Mouse (Mus musculus) forebrain, embryonic 13.5 days (tissue): Measurements from ENCODE around the gene 4933407L21Rik. TPM values are rescaled to one million over a fixed set of nuclear protein-coding genes. Genes with fewer than 3 reads are reported as not detected.

Experiments
- ATAC-seq: fragments of 200-750 bp; cut with Nextera tagmentation; 2 replicates; pipeline ENCODE4 v1.8.0; 2017
- H3K27ac ChIP-seq: fragments of 300-500 bp; sonication (generic); 2 replicates; pipeline ENCODE4 v1.5.1; 2015; ENCODE audit warnings: inconsistent platforms, mild to moderate bottlenecking, moderate library complexity
- H3K27me3 ChIP-seq: fragments of 300-500 bp; sonication (generic); 2 replicates; pipeline ENCODE4 v1.6.1; 2015; ENCODE audit warnings: mild to moderate bottlenecking, inconsistent platforms
- H3K36me3 ChIP-seq: fragments of 300-500 bp; sonication (generic); 2 replicates; pipeline ENCODE4 v1.6.1; 2015; ENCODE audit warnings: mild to moderate bottlenecking, inconsistent platforms; ENCODE audit not compliant: poor library complexity, severe bottlenecking
- H3K4me1 ChIP-seq: fragments of 300-500 bp; sonication (generic); 2 replicates; pipeline ENCODE4 v1.6.1; 2015; ENCODE audit warnings: inconsistent platforms
- H3K4me2 ChIP-seq: fragments of 300-500 bp; sonication (generic); 2 replicates; pipeline ENCODE4 v1.6.1; 2015; ENCODE audit warnings: inconsistent platforms, mild to moderate bottlenecking, moderate library complexity
- H3K4me3 ChIP-seq: fragments of 300-500 bp; sonication (generic); 2 replicates; pipeline ENCODE4 v1.5.1; 2015; ENCODE audit warnings: mild to moderate bottlenecking, inconsistent platforms
- H3K9ac ChIP-seq: fragments of 300-500 bp; sonication (generic); 2 replicates; pipeline ENCODE4 v1.6.1; 2015; ENCODE audit warnings: mild to moderate bottlenecking, inconsistent platforms
- H3K9me3 ChIP-seq: fragments of 300-500 bp; sonication (generic); replicated peaks from 2 replicates; pipeline ENCODE4 v1.6.1; 2016; ENCODE audit warnings: inconsistent platforms
- WGBS: fragments of 180-500 bp; shearing (Covaris S2); methylation state at CpG from one replicate; pipeline ENCODE4 v1.1.7; 2015; 5-methylcytosine and 5-hydroxymethylcytosine counted together
- polyA plus RNA-seq: library from polyadenylated mRNA; unstranded; fragments of >200 nt; fragmentation: Nextera tagmentation; extraction: Ambion mirVana; gene quantifications from 2 replicates; pipeline ENCODE4 v1.2.1, GENCODE M21; 2015

The 4933407L21Rik gene
- polyA plus RNA-seq, 1 experiment from 2014 or later: 3.7 TPM

- no peaks in the 10 kb centered on the region for H3K36me3 ChIP-seq
- WGBS: 62% methylated on average over 7 of the region's 7 CpGs
- no peak overlapping the region for H3K9ac ChIP-seq
- H3K27me3 ChIP-seq: no peaks in the 10 kb centered on the region
- ATAC-seq: peak; percentile 28; the same call in 1 of the 2 replicates
- H3K4me1 ChIP-seq: peaks cover 24% of the 10 kb centered on the region
- no peaks in the 10 kb centered on the region for H3K9me3 ChIP-seq
- H3K4me2 ChIP-seq: no peak overlapping the region
- no peak overlapping the region for H3K4me3 ChIP-seq
- peak overlapping the region; percentile 6; the same call in 1 of the 2 replicates for H3K27ac ChIP-seq
Observed at GRCm38 (mm10) chr1:85922127-85922864, 6.0 kb upstream of the 4933407L21Rik start.

GRCm38 (mm10) chr1:85922865-85923211, 5.4 kb upstream of the 4933407L21Rik start:
- peak overlapping the region; percentile 6; the same call in 1 of the 2 replicates for H3K27ac ChIP-seq

GRCm38 (mm10) chr1:85925183-85925582, 3.1 kb upstream of the 4933407L21Rik start:
- Histone ChIP-seq H3K27ac (no peak overlapping the region), H3K27me3 (no peaks in the 10 kb centered on the region), H3K36me3 (no peaks in the 10 kb centered on the region), H3K9me3 (no peaks in the 10 kb centered on the region), H3K4me2 (no peak overlapping the region), H3K4me1 (peaks cover 33% of the 10 kb centered on the region), H3K4me3 (no peak overlapping the region), H3K9ac (no peak overlapping the region)
- ATAC-seq: no peak
- 92% methylated on average over 5 of the region's 5 CpGs for WGBS

More at GRCm38 (mm10) chr1:85922865-85923211, 5.4 kb upstream of the 4933407L21Rik start:
- Histone ChIP-seq H3K9ac (no peak overlapping the region), H3K36me3 (no peaks in the 10 kb centered on the region), H3K9me3 (no peaks in the 10 kb centered on the region), H3K4me1 (peaks cover 22% of the 10 kb centered on the region), H3K4me3 (no peak overlapping the region), H3K4me2 (no peak overlapping the region), H3K27me3 (no peaks in the 10 kb centered on the region)
- WGBS: 81% methylated on average over 5 of the region's 5 CpGs
- no peak for ATAC-seq

- Histone ChIP-seq H3K36me3 (no peaks in the 10 kb centered on the region), H3K27me3 (no peaks in the 10 kb centered on the region), H3K4me3 (no peak overlapping the region), H3K4me2 (peak overlapping the region; percentile 25; the same call in 1 of the 2 replicates), H3K4me1 (peaks cover 33% of the 10 kb centered on the region), H3K9ac (no peak overlapping the region), H3K9me3 (no peaks in the 10 kb centered on the region), H3K27ac (peak overlapping the region; percentile 90)
- ATAC-seq: peak; percentile 17
- 71% methylated on average over 4 of the region's 4 CpGs for WGBS
Observed at GRCm38 (mm10) chr1:85928688-85929065, 394 bp downstream of the 4933407L21Rik start.

GRCm38 (mm10) chr1:85929406-85929805, 1.1 kb downstream of the 4933407L21Rik start:
- Histone ChIP-seq H3K4me1 (peaks cover 39% of the 10 kb centered on the region), H3K9me3 (no peaks in the 10 kb centered on the region), H3K4me2 (no peak overlapping the region), H3K9ac (no peak overlapping the region; the same call in 1 of the 2 replicates), H3K27ac (peak overlapping the region; percentile 90; the same call in 1 of the 2 replicates), H3K36me3 (no peaks in the 10 kb centered on the region), H3K27me3 (no peaks in the 10 kb centered on the region), H3K4me3 (no peak overlapping the region)
- ATAC-seq: no peak
- WGBS: 90% methylated on average over 6 of the region's 6 CpGs

- Histone ChIP-seq H3K4me2 (no peak overlapping the region), H3K4me3 (no peak overlapping the region), H3K9ac (no peak overlapping the region), H3K9me3 (no peaks in the 10 kb centered on the region), H3K4me1 (peaks cover 44% of the 10 kb centered on the region), H3K27me3 (no peaks in the 10 kb centered on the region), H3K27ac (no peak overlapping the region), H3K36me3 (no peaks in the 10 kb centered on the region)
- 82% methylated on average over 5 of the region's 5 CpGs for WGBS
- ATAC-seq: no peak
Observed at GRCm38 (mm10) chr1:85931170-85931569, 2.9 kb downstream of the 4933407L21Rik start.

GRCm38 (mm10) chr1:85933226-85933625, 4.9 kb downstream of the 4933407L21Rik start:
- whole genome bisulfite sequencing: 39% methylated on average over 7 of the region's 7 CpGs

GRCm38 (mm10) chr1:85933631-85934465, 5.6 kb downstream of the 4933407L21Rik start:
- 0 out of 2 replicates have a peak overlapping the region, but pooled peaks have one; percentile 3 for H3K4me3 ChIP-seq
- H3K9ac ChIP-seq: 0 out of 2 replicates have a peak overlapping the region, but pooled peaks have one; percentile 8
- peaks cover 36% of the 10 kb centered on the region for H3K4me1 ChIP-seq
- H3K9me3 ChIP-seq: no peaks in the 10 kb centered on the region
- H3K27me3 ChIP-seq: no peaks in the 10 kb centered on the region
- peak overlapping the region; percentile 66 for H3K27ac ChIP-seq
- peak; percentile 59 for ATAC-seq
- H3K4me2 ChIP-seq: peak overlapping the region; percentile 24
- 19% methylated on average over 11 of the region's 11 CpGs for WGBS
- no peaks in the 10 kb centered on the region for H3K36me3 ChIP-seq

More at GRCm38 (mm10) chr1:85933226-85933625, 4.9 kb downstream of the 4933407L21Rik start:
- H3K27me3 ChIP-seq: no peaks in the 10 kb centered on the region
- no peak overlapping the region for H3K4me3 ChIP-seq
- H3K4me1 ChIP-seq: peaks cover 42% of the 10 kb centered on the region
- H3K9ac ChIP-seq: no peak overlapping the region
- H3K9me3 ChIP-seq: no peaks in the 10 kb centered on the region
- H3K27ac ChIP-seq: peak overlapping the region; percentile 66
- no peaks in the 10 kb centered on the region for H3K36me3 ChIP-seq
- peak overlapping the region; percentile 24; the same call in 1 of the 2 replicates for H3K4me2 ChIP-seq
- ATAC-seq: no peak; the same call in 1 of the 2 replicates

GRCm38 (mm10) chr1:85934560-85934959, 6.3 kb downstream of the 4933407L21Rik start:
- no peaks in the 10 kb centered on the region for H3K9me3 ChIP-seq
- ATAC-seq: no peak
- H3K27ac ChIP-seq: 0 out of 2 replicates have a peak overlapping the region, but pooled peaks have one; percentile 66
- no peak overlapping the region for H3K9ac ChIP-seq
- 12% methylated on average over 7 of the region's 7 CpGs for WGBS
- H3K4me3 ChIP-seq: no peak overlapping the region
- no peaks in the 10 kb centered on the region for H3K36me3 ChIP-seq
- no peak overlapping the region for H3K4me2 ChIP-seq
- peaks cover 29% of the 10 kb centered on the region for H3K4me1 ChIP-seq
- H3K27me3 ChIP-seq: no peaks in the 10 kb centered on the region

GRCm38 (mm10) chr1:85935148-85935852, 7.0 kb downstream of the 4933407L21Rik start:
- WGBS: 52% methylated on average over 8 of the region's 8 CpGs
- H3K4me3 ChIP-seq: no peak overlapping the region
- H3K36me3 ChIP-seq: no peaks in the 10 kb centered on the region
- H3K9ac ChIP-seq: no peak overlapping the region
- H3K4me1 ChIP-seq: peaks cover 31% of the 10 kb centered on the region
- no peak overlapping the region for H3K4me2 ChIP-seq
- no peaks in the 10 kb centered on the region for H3K27me3 ChIP-seq
- H3K27ac ChIP-seq: no peak overlapping the region
- ATAC-seq: no peak
- no peaks in the 10 kb centered on the region for H3K9me3 ChIP-seq

GRCm38 (mm10) chr1:85936265-85936664, 8.0 kb downstream of the 4933407L21Rik start:
- H3K9ac ChIP-seq: no peak overlapping the region
- no peak overlapping the region for H3K4me3 ChIP-seq
- peaks cover 31% of the 10 kb centered on the region for H3K4me1 ChIP-seq
- no peaks in the 10 kb centered on the region for H3K36me3 ChIP-seq
- no peaks in the 10 kb centered on the region for H3K27me3 ChIP-seq
- H3K9me3 ChIP-seq: no peaks in the 10 kb centered on the region
- no peak overlapping the region for H3K4me2 ChIP-seq
- WGBS: 70% methylated on average over 6 of the region's 6 CpGs
- H3K27ac ChIP-seq: no peak overlapping the region
- no peak for ATAC-seq
